Mouse (Mus musculus) Patski (cell line): Measurements from ENCODE around the gene Gtf3a. TPM values are rescaled to one million over a fixed set of nuclear protein-coding genes. Genes with fewer than 3 reads are reported as not detected.

Experiments used
- ATAC-seq: fragments of 100-300 bp; one replicate; pipeline ENCODE4 v1.8.0; 2021
- CTCF ChIA-PET: fragments of 350-600 bp; sonication (Branson Sonifier 250); formaldehyde crosslinking; loops from one replicate; lab custom pipeline; 2022; ENCODE audit warnings: inconsistent platforms; lab: Charles Lee
- POLR2A ChIA-PET: fragments of 350-600 bp; sonication (Branson Sonifier 250); formaldehyde crosslinking; loops from one replicate; lab custom pipeline; 2022; ENCODE audit warnings: antibody characterized with exemption, inconsistent platforms; lab: Charles Lee
- DNase-seq: peaks from one replicate; pipeline ENCODE4 v3.0.0-alpha.2; 2011; ENCODE audit warnings: low read depth, low spot score
- H3K27me3 ChIP-seq: fragments of 371-371 bp; one replicate; pipeline ENCODE4 v1.5.1; 2021
- CTCF ChIP-seq: fragments of 100-300 bp; IDR thresholded peaks from one replicate; pipeline ENCODE4 v1.5.1; 2021
- in situ Hi-C: fragments of 300-500 bp; cut with MboI; formaldehyde crosslinking; loops from 3 replicates; pipeline ENCODE4 v1.11.1; 2018; ENCODE audit warnings: low pct_unique_long_range_greater_than_20kb, mixed read lengths
- polyA plus RNA-seq: library from polyadenylated mRNA; unstranded; gene quantifications from one replicate; pipeline ENCODE4 v1.2.3, GENCODE M21; 2021

Gene Gtf3a
- polyA plus RNA-seq, result 77.9 TPM

- no peaks in the 10 kb centered on the region for H3K27me3 ChIP-seq
- DNase-seq (peak; percentile 50), ATAC-seq (peak; percentile 64)
- POLR2A ChIA-PET, result interaction anchor here (1.0 kb wide), 2 partner anchors 9 to 11 kb away, joined by 3 read pairs; no protein-coding TSS in a partner anchor
- TF ChIP-seq CTCF, result no peak
- in situ Hi-C loops, result no loop called here
- CTCF ChIA-PET, result interaction anchor here (1.3 kb wide), 1 partner anchor 12 kb away, joined by 3 read pairs; no protein-coding TSS in a partner anchor
Measured at GRCm38 (mm10) chr5:146948508-146949088, at the start of gene Gtf3a. Gene Gtf3a, plus strand, starts transcription at chr5:146948657.

- H3K27me3 ChIP-seq, result no peaks in the 10 kb centered on the region
- in situ Hi-C loops, result loop anchor here (5.0 to 25.0 kb wide), 2 partner anchors 193 to 1337 kb away; no protein-coding TSS in a partner anchor
- CTCF ChIA-PET, result interaction anchor here (1.4 to 10.8 kb wide), 6 partner anchors 15 to 226 kb away, joined by 3 to 165 read pairs (median 6); partner anchors contain the start of gene Rasl11a
- POLR2A ChIA-PET, result interaction anchor here (0.6 to 1.7 kb wide), 3 partner anchors 55 to 223 kb away, joined by 3 to 5 read pairs (median 5); no protein-coding TSS in a partner anchor
- DNase-seq (no peak), ATAC-seq (no peak)
- no peak for TF ChIP-seq CTCF
Measured at GRCm38 (mm10) chr5:146900331-146900730, 48.1 kb upstream of the Gtf3a start.

- TF ChIP-seq CTCF, result no peak
- POLR2A ChIA-PET, result interaction anchor here (1.7 kb wide), 1 partner anchor 56 kb away, joined by 5 read pairs; no protein-coding TSS in a partner anchor
- DNase-seq (no peak), ATAC-seq (no peak)
- no peaks in the 10 kb centered on the region for H3K27me3 ChIP-seq
- in situ Hi-C loops, result loop anchor here (5.0 to 25.0 kb wide), 2 partner anchors 194 to 1336 kb away; no protein-coding TSS in a partner anchor
- CTCF ChIA-PET, result interaction anchor here (0.6 to 10.8 kb wide), 6 partner anchors 57 to 227 kb away, joined by 3 to 165 read pairs (median 26); partner anchors contain the start of gene Rasl11a
Measured at GRCm38 (mm10) chr5:146901501-146901900, 47.0 kb upstream of the Gtf3a start.

- ChIA-PET CTCF (interaction anchor here (0.7 to 10.8 kb wide), 23 partner anchors 9 to 415 kb away, joined by 3 to 165 read pairs (median 4); partner anchors contain the start of gene Rasl11a), POLR2A (interaction anchor here (0.6 to 3.4 kb wide), 9 partner anchors 56 to 414 kb away, joined by 3 to 26 read pairs (median 5); partner anchors contain the start of gene Rasl11a)
- peak; percentile 92 for TF ChIP-seq CTCF
- peak; percentile 73 for ATAC-seq
- no peaks in the 10 kb centered on the region for H3K27me3 ChIP-seq
- in situ Hi-C loops, result loop anchor here (5.0 to 25.0 kb wide), 2 partner anchors 197 to 1333 kb away; no protein-coding TSS in a partner anchor
- peak; percentile 61 for DNase-seq
Measured at GRCm38 (mm10) chr5:146904404-146904803, 44.1 kb upstream of the Gtf3a start.

- CTCF ChIA-PET, result interaction anchor here (0.6 to 12.2 kb wide), 22 partner anchors 8 to 411 kb away, joined by 3 to 165 read pairs (median 4); partner anchors contain the start of gene Rasl11a
- in situ Hi-C loops, result loop anchor here (5.0 to 25.0 kb wide), 3 partner anchors 233 to 1332 kb away; no protein-coding TSS in a partner anchor
- POLR2A ChIA-PET, result interaction anchor here (0.7 to 3.4 kb wide), 7 partner anchors 61 to 413 kb away, joined by 3 to 26 read pairs (median 5); partner anchors contain the start of gene Rasl11a
Measured at GRCm38 (mm10) chr5:146905486-146906172, 42.8 kb upstream of the Gtf3a start.

DNA sequence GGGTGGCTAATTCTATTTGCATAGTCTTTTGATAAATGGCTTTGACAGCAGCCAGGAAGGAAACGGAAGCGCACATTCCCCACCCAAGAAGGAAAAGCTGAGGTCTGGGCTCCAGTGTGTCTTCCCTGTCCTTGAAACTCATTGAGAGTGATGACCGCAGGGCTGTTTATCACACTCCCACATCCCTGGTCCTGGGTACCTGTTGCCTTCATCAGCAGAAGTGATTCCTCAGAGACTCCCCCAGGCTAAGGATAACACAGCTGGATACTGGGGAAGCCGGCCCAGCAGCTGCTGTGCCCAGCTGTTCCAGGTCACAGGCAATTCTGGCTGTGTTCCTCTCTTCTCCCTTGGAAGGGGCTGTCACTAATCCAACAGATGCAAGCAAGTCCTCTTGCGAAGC lies 40.9 kb upstream of the Gtf3a start:
- in situ Hi-C loops, result loop anchor here (5.0 to 25.0 kb wide), 3 partner anchors 235 to 1330 kb away; no protein-coding TSS in a partner anchor
- ATAC-seq, result no peak

More at GRCm38 (mm10) chr5:146905486-146906172, 42.8 kb upstream of the Gtf3a start:
- DNase-seq (no peak), ATAC-seq (peak; percentile 58)
- peak; percentile 85 for TF ChIP-seq CTCF
- no peaks in the 10 kb centered on the region for H3K27me3 ChIP-seq

DNA sequence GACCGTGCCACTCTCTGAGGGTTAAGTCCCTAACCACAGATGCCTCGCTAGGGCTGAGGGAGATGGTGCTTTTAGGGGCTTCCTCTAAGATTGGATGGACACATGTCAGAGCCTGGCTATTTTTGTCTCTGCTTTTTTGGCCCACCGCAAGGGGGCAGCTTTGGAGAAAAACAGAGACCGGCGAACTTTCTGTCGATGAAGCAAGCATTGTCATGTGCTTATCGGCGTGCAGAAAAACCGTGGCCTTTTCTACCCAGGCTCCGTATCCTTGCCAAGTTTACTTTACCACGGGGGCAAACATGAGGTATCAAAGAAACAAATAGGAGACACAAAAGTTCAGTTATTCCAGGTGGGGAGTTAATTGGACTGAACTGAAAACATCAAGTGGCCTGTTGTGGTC lies 39.8 kb upstream of the Gtf3a start:
- H3K27me3 ChIP-seq, result no peaks in the 10 kb centered on the region
- ATAC-seq (no peak), DNase-seq (no peak)
- POLR2A ChIA-PET, result interaction anchor here (0.7 kb wide), 1 partner anchor 10 kb away, joined by 3 read pairs; no protein-coding TSS in a partner anchor
- CTCF ChIA-PET, result interaction anchor here (1.0 to 12.2 kb wide), 8 partner anchors 202 to 408 kb away, joined by 3 to 165 read pairs (median 17); no protein-coding TSS in a partner anchor
- in situ Hi-C loops, result loop anchor here (5.0 to 25.0 kb wide), 3 partner anchors 236 to 1329 kb away; no protein-coding TSS in a partner anchor
- peak; percentile 39 for TF ChIP-seq CTCF

More for the DNA sequence above, 40.9 kb upstream of the Gtf3a start:
- ChIA-PET POLR2A (interaction anchor here (0.6 to 1.2 kb wide), 4 partner anchors 26 to 409 kb away, joined by 3 to 7 read pairs (median 3); no protein-coding TSS in a partner anchor), CTCF (interaction anchor here (1.0 to 12.2 kb wide), 8 partner anchors 8 to 409 kb away, joined by 3 to 165 read pairs (median 17); no protein-coding TSS in a partner anchor)
- no peaks in the 10 kb centered on the region for H3K27me3 ChIP-seq
- no peak for DNase-seq
- TF ChIP-seq CTCF, result no peak

DNA sequence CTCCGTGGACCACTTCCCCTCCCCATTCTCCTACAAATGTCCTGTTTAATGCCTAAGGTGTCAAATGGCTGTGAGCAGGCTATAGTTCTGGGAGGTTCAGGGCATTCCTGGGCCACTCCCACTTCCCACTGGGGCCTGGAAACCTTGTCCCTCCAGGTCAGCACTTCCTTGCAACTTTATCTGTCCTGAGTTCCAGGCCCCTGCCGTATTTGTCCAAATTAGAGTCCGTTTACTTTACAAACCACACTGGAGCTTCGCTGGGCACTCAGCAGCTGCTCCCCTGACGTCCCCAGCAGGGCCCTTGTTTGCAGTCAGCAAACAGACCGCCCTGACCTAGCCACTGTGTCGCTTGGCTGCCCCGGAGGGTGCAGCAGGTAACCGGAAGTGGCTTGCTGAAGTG lies 36.3 kb upstream of the Gtf3a start:
- ATAC-seq (no peak), DNase-seq (no peak)
- TF ChIP-seq CTCF, result no peak
- POLR2A ChIA-PET, result no interaction called here
- no peaks in the 10 kb centered on the region for H3K27me3 ChIP-seq
- in situ Hi-C loops, result loop anchor here (25.0 kb wide), 1 partner anchor 1325 kb away; no protein-coding TSS in a partner anchor
- CTCF ChIA-PET, result interaction anchor here (1.2 to 12.2 kb wide), 2 partner anchors 389 to 405 kb away, joined by 3 to 103 read pairs; no protein-coding TSS in a partner anchor

DNA sequence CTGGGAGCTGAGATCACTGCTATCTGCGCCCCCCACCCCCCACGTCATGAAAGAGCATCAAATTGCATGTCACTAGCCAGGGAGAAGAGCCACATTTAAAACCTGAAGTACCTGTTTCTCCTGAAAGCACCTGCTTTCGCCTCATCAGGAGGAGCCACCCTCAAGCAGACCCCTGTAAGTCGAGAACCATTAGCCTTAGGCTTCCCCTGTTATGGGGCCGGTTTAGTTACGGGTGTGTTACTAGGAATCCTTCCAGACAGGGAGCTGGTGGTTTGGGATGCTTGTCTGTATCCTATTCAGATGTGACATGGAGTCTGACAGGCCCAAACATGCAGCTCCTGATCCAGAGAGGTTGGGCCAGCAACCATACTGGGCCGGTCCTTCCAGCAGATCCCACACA lies 35.1 kb upstream of the Gtf3a start:
- H3K27me3 ChIP-seq, result no peaks in the 10 kb centered on the region
- no peak for TF ChIP-seq CTCF
- ATAC-seq, result no peak
- DNase-seq, result no peak
- in situ Hi-C loops, result loop anchor here (25.0 kb wide), 1 partner anchor 1324 kb away; no protein-coding TSS in a partner anchor
- ChIA-PET POLR2A (no interaction called here), CTCF (interaction anchor here (1.2 to 12.2 kb wide), 4 partner anchors 9 to 404 kb away, joined by 3 to 103 read pairs (median 6); no protein-coding TSS in a partner anchor)
